Comparison of ENCODE assay signal across 22 mouse cellular contexts in the genomic region with DNA sequence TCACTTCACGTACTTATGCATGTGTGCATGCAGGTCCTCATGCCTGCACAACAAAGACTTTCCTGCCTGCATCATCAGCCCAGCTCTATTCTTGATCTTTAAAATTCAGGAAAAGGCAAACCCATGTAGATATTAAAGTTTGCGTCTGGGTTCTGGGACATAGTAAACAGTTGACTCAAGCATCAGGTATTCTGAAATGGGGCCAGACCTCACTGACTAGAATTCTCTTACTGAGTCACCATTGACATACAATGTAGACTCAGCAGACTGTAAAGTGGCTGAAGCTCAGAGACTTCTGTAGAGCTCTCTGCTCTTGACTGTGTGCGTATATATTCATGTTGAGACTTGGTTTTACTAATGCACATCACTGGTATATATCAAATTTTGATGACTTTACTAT. TPM values are rescaled to one million over a fixed set of nuclear protein-coding genes. Genes with fewer than 3 reads are reported as not detected.
"Had no signal": no experiment of that assay in that cellular context is flagged by ENCODE, and none has a peak within 500 bp of the region (broad histone marks: within the 10 kb centered on the region; RNA-seq: fewer than 3 reads in every experiment).

No protein-coding gene starts in this region.

- H3K4me3 ChIP-seq: layer of hippocampus, adult 2 months; limb, embryonic 10.5 days; limb, embryonic 13.5 days; liver, embryonic 12.5 days; liver, embryonic 15.5 days; lung, embryonic 15.5 days; megakaryocyte, embryonic 14.5 days; midbrain, embryonic 10.5 days; midbrain, embryonic 13.5 days had no signal

- H3K4me2 ChIP-seq: limb, embryonic 13.5 days; liver, embryonic 12.5 days; liver, embryonic 15.5 days; lung, embryonic 15.5 days; midbrain, embryonic 13.5 days had no signal

- ATAC-seq: liver, embryonic 12.5 days; midbrain, embryonic 13.5 days; midbrain, embryonic 16.5 days had no signal

- DNase-seq: kidney, adult 9 months; kidney, postnatal 14 days; kidney, postnatal 4 days; layer of hippocampus, adult 9-11 months; liver; lung, adult 18-20 months; lung, postnatal 10 days; lung, postnatal 36 days; right cerebral cortex, postnatal 4 days; thymus, postnatal 14 days; thymus, postnatal 4 days had no signal

- H3K36me3 ChIP-seq: limb, embryonic 10.5 days; limb, embryonic 13.5 days; liver, embryonic 12.5 days; liver, embryonic 15.5 days; lung, embryonic 15.5 days; midbrain, embryonic 10.5 days; midbrain, embryonic 13.5 days had no signal

- H3K9me3 ChIP-seq: limb, embryonic 10.5 days; limb, embryonic 13.5 days; liver, embryonic 12.5 days; liver, embryonic 15.5 days; lung, embryonic 15.5 days; megakaryocyte, embryonic 14.5 days; midbrain, embryonic 10.5 days; midbrain, embryonic 13.5 days had no signal

- H3K4me1 ChIP-seq: liver, embryonic 12.5 days; liver, embryonic 15.5 days; lung, embryonic 15.5 days; midbrain, embryonic 10.5 days; midbrain, embryonic 13.5 days had no signal

- H3K9ac ChIP-seq: limb, embryonic 13.5 days; liver, embryonic 12.5 days; liver, embryonic 15.5 days; lung, embryonic 15.5 days; midbrain, embryonic 13.5 days had no signal

- H3K27ac ChIP-seq: layer of hippocampus, adult 2 months; limb, embryonic 10.5 days; limb, embryonic 13.5 days; liver, embryonic 12.5 days; liver, embryonic 15.5 days; lung, embryonic 15.5 days; midbrain, embryonic 10.5 days; midbrain, embryonic 13.5 days had no signal

- H3K27me3 ChIP-seq: limb, embryonic 13.5 days; liver, embryonic 12.5 days; liver, embryonic 15.5 days; lung, embryonic 15.5 days; megakaryocyte, embryonic 14.5 days; midbrain, embryonic 13.5 days had no signal

RNA-seq across cellular contexts. Expression of a gene that starts 5.4 kb away (rescaled TPM):
- polyA plus RNA-seq: neural tube, embryonic 11.5 days had no signal
